ENCODE assay signal across 9 mouse cellular contexts in genomic region chr17:26562292-26562691, GRCm38 (mm10). TPM values are rescaled to one million over a fixed set of nuclear protein-coding genes. Genes with fewer than 3 reads are reported as not detected.
DNase-seq lines count a peak whose midpoint lies in the region; ATAC-seq and TF ChIP-seq lines count a peak whose summit lies in the region.
"Had no signal": no experiment of that assay in that cellular context is flagged by ENCODE, and none has a peak within 500 bp of the region (broad histone marks: within the 10 kb centered on the region; RNA-seq: fewer than 3 reads in every experiment).

No protein-coding gene starts in this region.

- no peaks in the 10 kb centered on the region for H3K9me3 ChIP-seq in embryonic facial prominence, embryonic 15.5 days (replicated peaks)
- H3K9me3 ChIP-seq in limb, embryonic 10.5 days (replicated peaks) = 0 out of 2 replicates have a peak, but pooled peaks cover 4% of the 10 kb centered on the region
- no peaks in the 10 kb centered on the region for H3K9me3 ChIP-seq in neural tube, embryonic 15.5 days (replicated peaks)

- peak overlapping the region; percentile 70 for H3K4me2 ChIP-seq in embryonic facial prominence, embryonic 15.5 days (replicated peaks)
- H3K4me2 ChIP-seq in neural tube, embryonic 15.5 days = peak overlapping the region; percentile 91

- no peak for TF ChIP-seq CTCF in liver, adult 2 months (IDR thresholded peaks at IDR 0.05; ENCODE audit: low read depth, low read length)

- H3K36me3 ChIP-seq in liver, adult 2 months (ENCODE audit: control insufficient read depth, insufficient read depth, low read length) = no peaks in the 10 kb centered on the region
- peaks cover 25% of the 10 kb centered on the region for H3K36me3 ChIP-seq in embryonic facial prominence, embryonic 15.5 days
- peaks cover 43% of the 10 kb centered on the region for H3K36me3 ChIP-seq in limb, embryonic 10.5 days
- peaks cover 33% of the 10 kb centered on the region for H3K36me3 ChIP-seq in neural tube, embryonic 15.5 days

- H3K9ac ChIP-seq in liver, adult 2 months (ENCODE audit: low read depth, low read length) = peak overlapping the region; percentile 94
- H3K9ac ChIP-seq in embryonic facial prominence, embryonic 15.5 days = no peak overlapping the region; the same call in 1 of the 2 replicates
- H3K9ac ChIP-seq in neural tube, embryonic 15.5 days (replicated peaks) = peak overlapping the region; percentile 86

- peaks cover 41% of the 10 kb centered on the region for H3K79me2 ChIP-seq in liver, adult 2 months (ENCODE audit: control insufficient read depth, insufficient read depth, low read length)

- H3K27me3 ChIP-seq in liver, adult 2 months (ENCODE audit: control insufficient read depth, insufficient read depth, low read length) = no peaks in the 10 kb centered on the region
- no peaks in the 10 kb centered on the region for H3K27me3 ChIP-seq in embryonic facial prominence, embryonic 15.5 days
- no peaks in the 10 kb centered on the region for H3K27me3 ChIP-seq in limb, embryonic 10.5 days (ENCODE audit: low read depth, poor library complexity, severe bottlenecking)
- H3K27me3 ChIP-seq in neural tube, embryonic 15.5 days (replicated peaks) = no peaks in the 10 kb centered on the region

- peaks cover 32% of the 10 kb centered on the region for H3K4me1 ChIP-seq in liver, adult 2 months (ENCODE audit: control insufficient read depth, insufficient read depth, low read length)
- H3K4me1 ChIP-seq in embryonic facial prominence, embryonic 15.5 days = peaks cover 30% of the 10 kb centered on the region
- peaks cover 25% of the 10 kb centered on the region for H3K4me1 ChIP-seq in limb, embryonic 10.5 days
- H3K4me1 ChIP-seq in neural tube, embryonic 15.5 days = peaks cover 36% of the 10 kb centered on the region

- H3K4me3 ChIP-seq in liver, adult 2 months (ENCODE audit: insufficient read depth, low read depth, low read length) = peak overlapping the region; percentile 96; the same call in 1 of the 2 replicates
- peak overlapping the region; percentile 73 for H3K4me3 ChIP-seq in embryonic facial prominence, embryonic 15.5 days (replicated peaks)
- peak overlapping the region; percentile 85 for H3K4me3 ChIP-seq in limb, embryonic 10.5 days
- peak overlapping the region; percentile 76 for H3K4me3 ChIP-seq in neural tube, embryonic 15.5 days (replicated peaks)

- DNase-seq in liver, adult 2 months (ENCODE audit: extremely low read depth, low read depth, low spot score) = no peak
- no peak for DNase-seq in liver
- no peak for DNase-seq in limb, embryonic 10.5 days (ENCODE audit: low spot score)
- DNase-seq in ovary, postnatal 14 days (ENCODE audit: low spot score) = no peak
- DNase-seq in cerebellum, adult 11 months = no peak
- DNase-seq in cerebellum, postnatal 36 days = no peak
- DNase-seq: adrenal gland, postnatal 25 days had no signal

- no peak for TF ChIP-seq POLR2A in liver, adult 2 months (IDR thresholded peaks at IDR 0.05; ENCODE audit: extremely low read depth, insufficient read depth, low read length)

- no peak for ATAC-seq in embryonic facial prominence, embryonic 15.5 days (ENCODE audit: insufficient number of reproducible peaks, low FRiP score, low TSS enrichment, low read depth)
- no peak for ATAC-seq in neural tube, embryonic 15.5 days (ENCODE audit: low FRiP score)

- WGBS in liver, adult 2 months = 66% methylated on average over 4 of the region's 4 CpGs
- 66% methylated on average over 4 of the region's 4 CpGs for WGBS in embryonic facial prominence, embryonic 15.5 days
- WGBS in limb, embryonic 10.5 days = 81% methylated on average over 4 of the region's 4 CpGs
- WGBS in neural tube, embryonic 15.5 days = 76% methylated on average over 4 of the region's 4 CpGs

- peak overlapping the region; percentile 64; the same call in 1 of the 2 replicates for H3K27ac ChIP-seq in liver, adult 2 months (replicated peaks; ENCODE audit: insufficient read depth, low read depth, low read length)
- peak overlapping the region; percentile 74; the same call in 1 of the 2 replicates for H3K27ac ChIP-seq in embryonic facial prominence, embryonic 15.5 days (replicated peaks)
- H3K27ac ChIP-seq in limb, embryonic 10.5 days = peak overlapping the region; percentile 91
- peak overlapping the region; percentile 85; the same call in 1 of the 2 replicates for H3K27ac ChIP-seq in neural tube, embryonic 15.5 days (replicated peaks)

RNA-seq across cellular contexts. Expression of gene Dusp1, which starts 0.4 kb away (rescaled TPM):
- 10.5 and 10.7 TPM in 2 replicates for total RNA-seq in liver, adult 2 months (2014; rRNA removed)
- 22.2 and 40.0 TPM in 2 replicates for polyA plus RNA-seq in liver, adult 2 months (2012; rRNA removed)
- 28.4 and 33.3 TPM in 2 replicates for polyA plus RNA-seq in embryonic facial prominence, embryonic 15.5 days (2015; fragmentation: Nextera tagmentation; extraction: Ambion mirVana)
- 23.5 and 26.1 TPM in 2 replicates for polyA plus RNA-seq in limb, embryonic 10.5 days (2016; fragmentation: Nextera tagmentation; extraction: Ambion mirVana)
- polyA plus RNA-seq in neural tube, embryonic 15.5 days (2015; fragmentation: Nextera tagmentation; extraction: Ambion mirVana) = 25.0 and 25.8 TPM in 2 replicates

RNA-seq across cellular contexts. Expression of gene Ergic1, which starts 1.0 kb away (rescaled TPM):
- total RNA-seq in liver, adult 2 months (2014; rRNA removed) = 30.7 and 34.6 TPM in 2 replicates
- polyA plus RNA-seq in liver, adult 2 months (2012; rRNA removed) = 93.3 and 106 TPM in 2 replicates
- 114 and 118 TPM in 2 replicates for polyA plus RNA-seq in embryonic facial prominence, embryonic 15.5 days (2015; fragmentation: Nextera tagmentation; extraction: Ambion mirVana)
- 114 and 121 TPM in 2 replicates for polyA plus RNA-seq in limb, embryonic 10.5 days (2016; fragmentation: Nextera tagmentation; extraction: Ambion mirVana)
- polyA plus RNA-seq in neural tube, embryonic 15.5 days (2015; fragmentation: Nextera tagmentation; extraction: Ambion mirVana) = 89.7 and 101 TPM in 2 replicates
